9 mouse cellular contexts compared by ENCODE assay signal in genomic region chr7:92323710-92324109, GRCm38 (mm10).
DNase-seq lines count a peak whose midpoint lies in the region; ATAC-seq lines count a peak whose summit lies in the region.
"Had no signal": no experiment of that assay in that cellular context is flagged by ENCODE, and none has a peak within 500 bp of the region (broad histone marks: within the 10 kb centered on the region; RNA-seq: fewer than 3 reads in every experiment).

No protein-coding gene starts in this region.

- 52% methylated on average over 4 of the region's 4 CpGs for WGBS in intestine, embryonic 16.5 days

- no peaks in the 10 kb centered on the region for H3K36me3 ChIP-seq in intestine, embryonic 16.5 days (ENCODE audit: control insufficient read depth, insufficient read depth, low read length)
- H3K36me3 ChIP-seq: limb, embryonic 12.5 days had no signal

- peak; percentile 37 for DNase-seq in left cerebral cortex, postnatal 4 days
- DNase-seq in left cerebral cortex, adult 11 months (ENCODE audit: low spot score) = no peak
- DNase-seq in R1 (ENCODE audit: low read depth, low spot score) = peak; percentile 23
- DNase-seq in cerebellum, postnatal 25 days = peak; percentile 53 to 76
- DNase-seq in retina, embryonic 14.5 days (ENCODE audit: low spot score) = peak; percentile 71
- DNase-seq in spleen, postnatal 10 days (ENCODE audit: low spot score in 2 of 2) = no peak
- no peak for DNase-seq in left cerebral cortex, adult 18-20 months (ENCODE audit: low spot score in 2 of 2)

- H3K27ac ChIP-seq in intestine, embryonic 16.5 days (ENCODE audit: low read length) = no peak overlapping the region
- H3K27ac ChIP-seq: limb, embryonic 12.5 days had no signal

- no peaks in the 10 kb centered on the region for H3K9me3 ChIP-seq in intestine, embryonic 16.5 days (ENCODE audit: control insufficient read depth, low read length)
- H3K9me3 ChIP-seq: limb, embryonic 12.5 days had no signal

- H3K9ac ChIP-seq in intestine, embryonic 16.5 days (ENCODE audit: low read depth, low read length) = no peak overlapping the region
- H3K9ac ChIP-seq: limb, embryonic 12.5 days had no signal

- ATAC-seq in intestine, embryonic 16.5 days = peak; percentile 53; the same call in 1 of the 2 replicates

- H3K27me3 ChIP-seq in intestine, embryonic 16.5 days (replicated peaks; ENCODE audit: control insufficient read depth, insufficient read depth, low read length) = no peaks in the 10 kb centered on the region

- H3K4me2 ChIP-seq in intestine, embryonic 16.5 days (ENCODE audit: low read depth, low read length) = no peak overlapping the region
- H3K4me2 ChIP-seq: limb, embryonic 12.5 days had no signal

- H3K4me3 ChIP-seq in intestine, embryonic 16.5 days (ENCODE audit: low read length) = no peak overlapping the region
- H3K4me3 ChIP-seq: limb, embryonic 12.5 days had no signal

- no peaks in the 10 kb centered on the region for H3K4me1 ChIP-seq in intestine, embryonic 16.5 days (ENCODE audit: control insufficient read depth, insufficient read depth, low read length)

- intact Hi-C loops in left cerebral cortex, postnatal 4 days (cut with DNase I) = loop anchor here (10.0 kb wide), 1 partner anchor 219 kb away; no protein-coding TSS in a partner anchor

Comparison
In these comparisons a context has a peak if more than half of its experiments do, and no peak if none do; other contexts are left out.
1. DNase-seq: peak in left cerebral cortex, postnatal 4 days (single experiment), R1 (single experiment), cerebellum, postnatal 25 days (2 of 2) and retina, embryonic 14.5 days (single experiment); none in left cerebral cortex, adult 11 months (single experiment), spleen, postnatal 10 days (0 of 2) and left cerebral cortex, adult 18-20 months (0 of 2).